Mouse (Mus musculus): ENCODE results near the gene Hibadh. TPM values are rescaled to one million over a fixed set of nuclear protein-coding genes. Genes with fewer than 3 reads are reported as not detected.

The Hibadh gene
- polyA plus RNA-seq (2014; fragmentation: Illumina TruSeq; extraction: RNeasy Lipid Tissue Mini Kit (QIAGEN cat#74804); ENCODE audit: low read depth, low replicate concordance), result 414 TPM

GRCm38 (mm10) chr6:52640224-52640712, at the start of gene Hibadh:
Gene Hibadh (minus strand): TSS chr6:52640389.

Other genes starting within 250 kb of the Hibadh start
- 494 TPM for gene Tax1bp1, start 73.3 kb upstream of the Hibadh start, polyA plus RNA-seq (2014; fragmentation: Illumina TruSeq; extraction: RNeasy Lipid Tissue Mini Kit (QIAGEN cat#74804); ENCODE audit: low read depth, low replicate concordance)

All from adrenal gland, adult 10 weeks (tissue).